Mouse (Mus musculus) lung, postnatal 25 days (tissue): ENCODE data around the gene Mras.
A peak's percentile ranks its signal among the peaks of the same experiment; 100 is the strongest.

Experiments used
- DNase-seq: peaks from one replicate; pipeline ENCODE4 v3.0.0; 2022; ENCODE audit warnings: low spot score

Gene Mras

GRCm38 (mm10) chr9:99437031-99437764 lies at the start of gene Mras:
TSS of gene Mras (minus strand) at chr9:99437381.
- no peak for DNase-seq

GRCm38 (mm10) chr9:99485144-99485543 lies 48.0 kb upstream of the Mras start:
- no peak for DNase-seq

GRCm38 (mm10) chr9:99484632-99485031 lies 47.5 kb upstream of the Mras start:
- DNase-seq: no peak

GRCm38 (mm10) chr9:99483191-99483590 lies 46.0 kb upstream of the Mras start:
- DNase-seq: no peak

- no peak for DNase-seq
Measured at GRCm38 (mm10) chr9:99480764-99481163, 43.6 kb upstream of the Mras start.

- no peak for DNase-seq
Measured at GRCm38 (mm10) chr9:99479181-99479711, 42.1 kb upstream of the Mras start.

- no peak for DNase-seq
Measured at GRCm38 (mm10) chr9:99471334-99471733, 34.2 kb upstream of the Mras start.

GRCm38 (mm10) chr9:99470347-99471092 lies 33.3 kb upstream of the Mras start:
- no peak for DNase-seq

GRCm38 (mm10) chr9:99469681-99470273 lies 32.6 kb upstream of the Mras start:
- no peak for DNase-seq

- DNase-seq: no peak
Measured at GRCm38 (mm10) chr9:99468572-99468971, 31.4 kb upstream of the Mras start.

- no peak for DNase-seq
Measured at GRCm38 (mm10) chr9:99464876-99465275, 27.7 kb upstream of the Mras start.

GRCm38 (mm10) chr9:99459730-99460129 lies 22.5 kb upstream of the Mras start:
- no peak for DNase-seq

- DNase-seq: peak; percentile 36
Measured at GRCm38 (mm10) chr9:99458529-99459208, 21.5 kb upstream of the Mras start.

GRCm38 (mm10) chr9:99454211-99454610 lies 17.0 kb upstream of the Mras start:
- no peak for DNase-seq

GRCm38 (mm10) chr9:99451161-99451560 lies 14.0 kb upstream of the Mras start, which contains the start of gene Nme9:
TSS of gene Nme9 (plus strand) at chr9:99451475.
- no peak for DNase-seq

- peak; percentile 32 for DNase-seq
Measured at GRCm38 (mm10) chr9:99449886-99450647, 12.9 kb upstream of the Mras start.

- DNase-seq: no peak
Measured at GRCm38 (mm10) chr9:99447323-99447722, 10.1 kb upstream of the Mras start.

GRCm38 (mm10) chr9:99446259-99446658 lies 9.1 kb upstream of the Mras start:
- no peak for DNase-seq

GRCm38 (mm10) chr9:99444590-99445178 lies 7.5 kb upstream of the Mras start:
- no peak for DNase-seq

GRCm38 (mm10) chr9:99441647-99442433 lies 4.7 kb upstream of the Mras start:
- no peak for DNase-seq
